Mouse (Mus musculus) retina, postnatal 1 day (tissue): ENCODE measurements at regions not wholly inside any gene's neighbourhood (a gene's known extent, or its start where the extent isn't known, plus 50 kb on each side); places are given as distances from the start of the nearest gene placed in this dataset.

Source experiments
- DNase-seq: peaks from one replicate; pipeline ENCODE4 v3.0.0-alpha.2; 2012

DNA sequence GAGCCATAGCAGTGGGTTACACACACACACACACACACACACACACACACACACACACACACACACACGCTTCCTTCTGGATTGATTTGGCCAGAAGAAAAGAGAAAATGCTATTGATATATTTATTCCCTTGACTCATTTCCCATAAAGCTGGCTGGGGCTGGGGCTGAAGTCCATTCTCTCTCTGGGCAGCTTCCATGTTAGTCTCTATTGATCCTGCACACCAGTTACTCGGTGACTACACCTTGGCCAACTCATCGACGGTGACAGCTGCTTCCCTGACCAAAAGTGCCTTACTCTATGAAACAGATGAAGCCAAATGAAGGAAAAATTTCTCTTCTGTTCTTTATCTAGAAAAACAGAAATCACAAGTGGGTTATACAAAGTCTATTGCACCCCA lies 82.1 kb downstream of the Snx18 start:
- no peak for DNase-seq

- no peak for DNase-seq
These were observed 83.5 kb downstream of the Snx18 start for GRCm38 (mm10) chr13:113534664-113535455.

- no peak for DNase-seq
These were observed 84.4 kb downstream of the Snx18 start for GRCm38 (mm10) chr13:113533884-113534445.

GRCm38 (mm10) chr13:113526997-113527396 lies 91.4 kb downstream of the Snx18 start:
- no peak for DNase-seq

DNA sequence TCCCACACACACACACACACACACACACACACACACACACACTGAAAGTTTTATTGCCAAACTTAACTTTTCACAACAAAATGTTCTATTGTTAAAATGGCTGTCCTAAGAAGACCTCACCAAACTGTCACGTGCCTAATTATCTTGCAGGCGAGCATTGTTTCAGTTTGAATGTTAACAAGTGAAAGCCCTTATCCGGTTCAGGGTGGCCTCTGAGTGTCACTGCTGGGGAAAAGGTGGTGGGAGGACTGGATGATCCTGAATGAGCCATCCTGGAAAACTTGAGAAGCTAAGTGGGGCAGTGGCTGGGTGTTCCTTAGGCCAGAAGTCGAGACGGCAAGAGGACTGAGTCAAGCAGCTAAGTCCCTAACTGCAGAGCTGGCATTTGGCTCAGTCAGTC lies 94.9 kb downstream of the Snx18 start:
- no peak for DNase-seq

GRCm38 (mm10) chr13:113518144-113518543 lies 100.2 kb downstream of the Snx18 start:
- no peak for DNase-seq

- DNase-seq = no peak
These were observed 102.3 kb downstream of the Snx18 start for GRCm38 (mm10) chr13:113516102-113516501.

- DNase-seq = no peak
These were observed 103.2 kb downstream of the Snx18 start for GRCm38 (mm10) chr13:113515162-113515600.

DNA sequence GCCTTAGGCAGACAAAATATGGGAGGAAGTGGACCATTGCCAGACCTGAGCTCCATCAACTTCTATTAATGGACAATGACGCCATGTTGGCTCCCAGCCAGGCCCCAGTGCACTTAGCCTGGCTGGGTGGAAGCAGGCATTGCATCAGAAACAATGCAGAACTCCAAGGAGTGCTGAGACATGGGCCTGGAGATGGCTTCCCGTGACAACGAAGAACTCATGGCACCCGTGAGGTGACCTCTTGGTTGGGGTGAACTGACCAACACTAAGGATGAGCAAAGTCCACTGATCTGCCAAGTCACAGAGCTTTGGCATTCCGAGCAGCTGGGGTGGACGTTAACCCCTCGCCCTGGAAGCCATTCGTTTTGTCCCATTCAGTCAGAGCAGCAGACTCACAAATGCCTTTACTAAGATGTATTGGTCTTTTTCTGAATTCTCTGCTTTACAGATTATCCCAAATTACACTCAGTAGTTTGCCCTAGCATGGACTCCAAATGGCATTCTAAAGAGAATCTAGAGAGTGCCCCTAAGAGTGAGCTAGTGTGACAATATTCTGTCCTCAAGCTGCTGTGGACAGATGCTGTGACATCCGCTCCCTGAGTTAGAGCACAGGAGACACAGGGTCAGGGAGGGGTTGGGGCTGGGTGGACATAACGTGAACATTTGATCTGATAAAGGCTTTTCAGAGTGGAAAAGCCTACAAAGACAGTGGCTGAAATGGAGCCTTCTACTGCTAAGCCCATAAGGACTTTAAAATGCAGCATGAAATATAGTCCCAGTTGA lies 108.8 kb downstream of the Snx18 start:
- peak; percentile 62 for DNase-seq

GRCm38 (mm10) chr13:113508124-113508728 lies 110.1 kb downstream of the Snx18 start:
- no peak for DNase-seq

- DNase-seq = no peak
These were observed 115.8 kb downstream of the Snx18 start for GRCm38 (mm10) chr13:113502528-113502927.

- no peak for DNase-seq
These were observed 116.3 kb downstream of the Snx18 start for GRCm38 (mm10) chr13:113502059-113502458.

- no peak for DNase-seq
These were observed 117.9 kb downstream of the Snx18 start for GRCm38 (mm10) chr13:113500373-113500990.

- no peak for DNase-seq
These were observed 119.2 kb downstream of the Snx18 start for GRCm38 (mm10) chr13:113499079-113499710.

DNA sequence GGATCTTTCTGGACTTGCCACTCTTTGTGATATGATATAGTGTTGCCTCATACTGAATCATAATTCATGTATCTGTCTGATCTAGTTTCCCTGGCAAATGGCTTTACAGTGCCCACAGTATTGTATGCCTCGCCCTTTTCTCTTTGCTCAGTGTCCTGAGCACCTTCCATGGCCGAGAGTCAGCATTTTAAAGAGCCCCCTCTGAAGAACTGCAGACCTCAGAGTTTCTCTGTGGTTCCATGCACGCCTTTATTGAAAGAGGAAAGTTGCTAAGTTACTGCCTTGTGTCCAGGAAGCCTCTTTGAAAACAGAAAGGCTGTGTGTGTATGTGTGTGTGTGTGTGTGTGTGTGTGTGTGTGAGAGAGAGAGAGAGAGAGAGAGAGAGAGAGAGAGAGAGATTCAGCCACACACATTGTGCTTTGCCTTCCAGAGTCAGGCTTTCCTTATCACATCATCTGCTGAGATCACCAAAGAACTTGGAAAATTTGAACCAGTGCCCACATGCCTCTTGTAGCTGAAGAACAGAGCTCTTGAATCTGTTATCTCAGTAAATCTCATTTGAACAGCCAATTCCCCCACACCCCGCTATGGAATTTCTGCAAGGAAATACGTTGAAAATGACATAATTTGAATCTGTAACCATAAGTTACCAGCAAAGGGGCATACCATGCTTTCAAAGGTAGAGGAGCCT lies 122.6 kb downstream of the Snx18 start:
- DNase-seq = no peak

DNA sequence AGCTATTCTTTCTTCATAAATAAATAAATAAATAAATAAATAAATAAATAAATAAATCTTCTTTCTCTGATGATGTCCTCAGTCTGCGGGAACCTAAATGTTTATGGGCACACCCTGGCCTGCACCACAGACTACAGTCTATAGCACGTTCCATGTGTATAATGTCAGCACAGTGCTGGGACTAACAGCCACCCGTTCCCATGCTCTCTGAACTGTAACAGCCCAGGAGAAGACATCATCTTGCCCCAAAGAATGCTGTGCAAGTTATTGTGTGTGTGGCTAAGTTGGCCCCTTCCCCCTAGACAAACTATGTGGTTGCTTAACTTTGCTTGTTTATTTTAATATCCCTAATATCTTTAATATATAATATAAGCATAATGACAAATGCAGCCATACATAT lies 123.2 kb downstream of the Snx18 start:
- no peak for DNase-seq

DNA sequence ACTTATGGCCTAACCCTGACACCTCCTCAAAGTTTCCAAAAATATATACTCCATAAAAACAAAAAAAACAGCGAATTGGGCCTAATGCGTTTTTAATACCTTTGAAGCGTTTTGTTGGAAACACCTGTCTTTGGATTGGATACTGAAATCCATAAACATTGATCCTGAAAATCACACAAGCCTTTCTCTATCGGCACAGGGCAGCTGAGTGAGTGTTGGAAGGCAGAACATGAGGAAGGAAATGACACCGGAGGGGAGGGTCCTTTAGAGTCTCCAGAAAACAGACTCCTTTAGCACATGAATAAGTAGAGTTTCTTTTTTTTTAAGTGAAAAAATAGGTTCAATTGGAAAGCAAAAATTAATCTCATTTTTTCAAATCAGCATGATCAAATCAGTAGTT lies 123.7 kb downstream of the Snx18 start:
- DNase-seq = no peak

- no peak for DNase-seq
These were observed 128.2 kb downstream of the Snx18 start for GRCm38 (mm10) chr13:113489951-113490822.

DNA sequence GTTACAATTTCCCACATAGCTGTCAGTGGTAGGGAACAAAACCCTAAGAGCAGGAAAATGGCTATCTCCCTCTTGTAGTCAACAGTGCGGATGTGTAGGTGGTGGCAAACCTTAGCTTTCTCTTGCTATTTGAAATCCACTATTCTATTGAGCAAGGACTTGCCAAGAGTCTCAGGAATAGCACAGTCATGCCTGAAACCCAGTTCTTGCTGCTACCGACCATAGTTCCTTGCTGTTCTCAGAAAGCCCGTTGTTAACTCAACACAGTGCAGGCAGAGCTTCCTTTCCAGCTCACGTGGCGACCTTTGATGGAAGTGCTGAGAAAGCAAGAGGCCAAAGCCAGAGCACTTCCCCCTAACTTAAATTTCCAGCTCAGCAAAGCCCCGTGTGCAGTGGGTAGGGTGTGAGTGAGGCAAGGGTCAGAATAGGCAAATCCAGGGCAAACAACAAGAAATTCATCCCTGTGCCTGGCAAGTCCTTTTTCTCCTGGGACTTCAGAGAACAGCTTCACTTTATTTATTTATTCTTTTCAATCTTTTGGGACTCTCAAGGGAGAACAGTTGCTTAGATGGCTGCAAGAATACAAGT lies 131.9 kb downstream of the Snx18 start:
- DNase-seq = no peak

DNA sequence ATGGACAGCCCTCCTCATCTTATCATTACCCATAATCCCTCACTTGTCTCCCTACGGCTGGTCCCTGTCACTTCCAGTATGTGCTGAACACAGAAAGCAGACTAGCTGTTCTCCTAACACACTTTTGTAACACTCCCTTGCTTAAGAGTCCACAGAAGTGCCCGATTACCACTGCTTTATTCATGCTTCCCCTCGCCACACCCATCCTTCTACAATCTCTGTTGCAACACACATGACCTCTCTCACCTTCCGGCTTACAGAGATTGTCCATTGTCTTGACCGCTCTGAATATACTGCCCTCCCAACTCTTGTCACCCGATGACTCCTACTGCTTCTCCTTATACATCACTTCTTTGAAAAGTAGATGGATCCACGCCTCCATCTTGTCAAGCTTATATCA lies 132.9 kb downstream of the Snx18 start:
- no peak for DNase-seq
